Comparison of ENCODE assay signal across 19 mouse cellular contexts in the genomic region with DNA sequence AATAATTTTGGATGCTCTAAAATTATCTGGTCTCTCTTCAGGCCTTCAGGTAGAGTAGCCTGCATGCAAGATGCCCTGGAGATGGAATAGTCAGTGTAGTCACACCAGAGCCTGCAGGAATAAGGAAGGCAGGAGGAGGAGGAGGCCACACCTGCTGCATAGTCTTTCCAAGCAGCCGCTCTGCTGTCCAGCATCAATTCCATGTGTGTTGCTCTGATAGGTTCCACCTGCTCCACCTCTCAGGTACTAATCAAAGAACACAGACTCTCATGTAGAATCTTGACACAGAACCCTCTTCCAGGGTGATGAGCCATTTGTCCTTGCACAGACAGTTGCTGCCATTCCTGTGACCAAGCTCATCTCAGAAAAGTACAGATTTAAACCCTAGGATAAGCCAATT. TPM values are rescaled to one million over a fixed set of nuclear protein-coding genes. Genes with fewer than 3 reads are reported as not detected.
DNase-seq lines count a peak whose midpoint lies in the region; ATAC-seq and TF ChIP-seq lines count a peak whose summit lies in the region.
"Had no signal": no experiment of that assay in that cellular context is flagged by ENCODE, and none has a peak within 500 bp of the region (broad histone marks: within the 10 kb centered on the region; RNA-seq: fewer than 3 reads in every experiment).

No protein-coding gene starts in this region.

- H3K27ac ChIP-seq in heart, embryonic 16.5 days (ENCODE audit: low read length): peak overlapping the region; percentile 83; the same call in 1 of the 2 replicates
- peak overlapping the region; percentile 99 for H3K27ac ChIP-seq in bone marrow macrophage, adult 2 months (ENCODE audit: insufficient read depth, low read depth, low read length)
- peak overlapping the region; percentile 0; the same call in 1 of the 2 replicates for H3K27ac ChIP-seq in embryonic fibroblast, embryonic 13.5 days (ENCODE audit: insufficient read depth, low read length)
- peak overlapping the region; percentile 98 for H3K27ac ChIP-seq in liver, embryonic 15.5 days (replicated peaks)
- H3K27ac ChIP-seq in limb, embryonic 10.5 days: no peak overlapping the region
- H3K27ac ChIP-seq: limb, embryonic 13.5 days had no signal

- H3K9ac ChIP-seq in heart, embryonic 16.5 days (ENCODE audit: low read length): no peak overlapping the region
- H3K9ac ChIP-seq in liver, embryonic 15.5 days: 0 out of 2 replicates have a peak overlapping the region, but pooled peaks have one; percentile 49
- H3K9ac ChIP-seq: limb, embryonic 13.5 days had no signal

- no peak for TF ChIP-seq CTCF in bone marrow macrophage, adult 2 months (IDR thresholded peaks at IDR 0.05; ENCODE audit: low read depth, low read length)
- TF ChIP-seq CTCF in embryonic fibroblast, embryonic 13.5 days (IDR thresholded peaks at IDR 0.05; ENCODE audit: borderline replicate concordance, insufficient read depth, low read length): no peak

- DNase-seq in heart, postnatal 10 days: no peak
- no peak for DNase-seq in limb, embryonic 10.5 days (ENCODE audit: low spot score)
- DNase-seq in retina, postnatal 1 day: no peak
- DNase-seq: adrenal gland, adult 8-10 months; cerebellum, adult 9-10 months; embryo, embryonic 11 days; gastrocnemius, postnatal 36 days; right cerebral cortex, postnatal 4 days; thymus, postnatal 36 days had no signal

- no peak for TF ChIP-seq POLR2A in bone marrow macrophage, adult 2 months (IDR thresholded peaks at IDR 0.05; ENCODE audit: borderline replicate concordance, low read depth, low read length)
- no peak for TF ChIP-seq POLR2A in embryonic fibroblast, embryonic 13.5 days (IDR thresholded peaks at IDR 0.05; ENCODE audit: low read depth, low read length)

- no peak overlapping the region for H3K4me3 ChIP-seq in heart, embryonic 16.5 days (ENCODE audit: low read length)
- no peak overlapping the region for H3K4me3 ChIP-seq in bone marrow macrophage, adult 2 months (ENCODE audit: insufficient read depth, low read length)
- no peak overlapping the region for H3K4me3 ChIP-seq in embryonic fibroblast, embryonic 13.5 days (ENCODE audit: insufficient read depth, low read length)
- no peak overlapping the region for H3K4me3 ChIP-seq in liver, embryonic 15.5 days (replicated peaks)
- H3K4me3 ChIP-seq in limb, embryonic 10.5 days: no peak overlapping the region
- H3K4me3 ChIP-seq: limb, embryonic 13.5 days; megakaryocyte, embryonic 14.5 days had no signal

- 89% methylated on average over 1 of the region's 1 CpGs for WGBS in heart, embryonic 16.5 days
- 37% methylated on average over 1 of the region's 1 CpGs for WGBS in liver, embryonic 15.5 days (ENCODE audit: insufficient replicate concordance)
- WGBS in limb, embryonic 10.5 days: 83% methylated on average over 1 of the region's 1 CpGs

- peaks cover 50% of the 10 kb centered on the region for H3K4me1 ChIP-seq in heart, embryonic 16.5 days (ENCODE audit: control insufficient read depth, insufficient read depth, low read length)
- peaks cover 58% of the 10 kb centered on the region for H3K4me1 ChIP-seq in bone marrow macrophage, adult 2 months (ENCODE audit: control insufficient read depth, insufficient read depth, low read length)
- peaks cover 23% of the 10 kb centered on the region for H3K4me1 ChIP-seq in embryonic fibroblast, embryonic 13.5 days (ENCODE audit: control insufficient read depth, insufficient read depth, low read length)
- peaks cover 90% of the 10 kb centered on the region for H3K4me1 ChIP-seq in liver, embryonic 15.5 days (replicated peaks)
- H3K4me1 ChIP-seq in limb, embryonic 10.5 days: no peaks in the 10 kb centered on the region
- H3K4me1 ChIP-seq: limb, embryonic 13.5 days had no signal

- intact Hi-C loops in heart, postnatal 10 days (cut with DNase I): no loop called here

- no peak overlapping the region for H3K4me2 ChIP-seq in heart, embryonic 16.5 days (ENCODE audit: low read depth, low read length)
- peak overlapping the region; percentile 64 for H3K4me2 ChIP-seq in liver, embryonic 15.5 days
- H3K4me2 ChIP-seq: limb, embryonic 13.5 days had no signal

- H3K27me3 ChIP-seq in heart, embryonic 16.5 days (ENCODE audit: control insufficient read depth, insufficient read depth, low read length): no peaks in the 10 kb centered on the region
- H3K27me3 ChIP-seq in liver, embryonic 15.5 days: no peaks in the 10 kb centered on the region
- no peaks in the 10 kb centered on the region for H3K27me3 ChIP-seq in limb, embryonic 10.5 days (ENCODE audit: low read depth, poor library complexity, severe bottlenecking)
- H3K27me3 ChIP-seq: limb, embryonic 13.5 days; megakaryocyte, embryonic 14.5 days had no signal

- peaks cover 14% of the 10 kb centered on the region; the same call in 1 of the 2 replicates for H3K36me3 ChIP-seq in heart, embryonic 16.5 days (ENCODE audit: control insufficient read depth, insufficient read depth)
- peaks cover 41% of the 10 kb centered on the region for H3K36me3 ChIP-seq in liver, embryonic 15.5 days (replicated peaks)
- H3K36me3 ChIP-seq in limb, embryonic 10.5 days: peaks cover 82% of the 10 kb centered on the region

- no peaks in the 10 kb centered on the region for H3K9me3 ChIP-seq in heart, embryonic 16.5 days (replicated peaks; ENCODE audit: control insufficient read depth, low read length)
- no peaks in the 10 kb centered on the region for H3K9me3 ChIP-seq in liver, embryonic 15.5 days (replicated peaks)
- no peaks in the 10 kb centered on the region for H3K9me3 ChIP-seq in limb, embryonic 10.5 days (replicated peaks)
- H3K9me3 ChIP-seq: limb, embryonic 13.5 days; megakaryocyte, embryonic 14.5 days had no signal

- ATAC-seq in heart, embryonic 16.5 days (replicated peaks; ENCODE audit: extremely low read depth, insufficient read depth, low FRiP score): no peak
- ATAC-seq in liver, embryonic 15.5 days (ENCODE audit: insufficient read depth): peak; percentile 56
- no peak for ATAC-seq in megakaryocyte-erythroid progenitor cell, adult 5-6 weeks (replicated peaks; ENCODE audit: low FRiP score, low TSS enrichment, poor library complexity, severe bottlenecking)
- ATAC-seq: CD4-positive, CD25-positive, alpha-beta regulatory T cell, adult 4 months; inflammation-experienced regulatory T-cells, adult 6 months; lung, postnatal 0 days had no signal

RNA-seq across cellular contexts. Expression of gene Rnf216, which starts 52.8 kb away (rescaled TPM):
- 22.7 and 24.7 TPM in 2 replicates for polyA plus RNA-seq in heart, embryonic 16.5 days (2015; fragmentation: Nextera tagmentation; extraction: Ambion mirVana)
- 10 to 100 TPM; 33.4 to 33.5 TPM for total RNA-seq in heart, postnatal 10 days (2021)
- polyA plus RNA-seq in bone marrow macrophage, adult 2 months (2012; ENCODE audit: insufficient read depth, insufficient read length, missing spikeins): 33.7 and 38.8 TPM in 2 replicates
- 28.6 and 36.3 TPM in 2 replicates for polyA plus RNA-seq in embryonic fibroblast, embryonic 13.5 days (2011; ENCODE audit: insufficient read length, low read depth, missing spikeins)
- polyA plus RNA-seq in liver, embryonic 15.5 days (2015; fragmentation: Nextera tagmentation; extraction: Ambion mirVana): 13.2 and 13.9 TPM in 2 replicates
- polyA plus RNA-seq in limb, embryonic 10.5 days (2016; fragmentation: Nextera tagmentation; extraction: Ambion mirVana): 48.1 and 51.5 TPM in 2 replicates
- 41.0 and 62.7 TPM in 2 replicates for total RNA-seq in megakaryocyte-erythroid progenitor cell, adult 5-6 weeks (2014; fragmentation: Nextera tagmentation)
- 60.5 and 91.5 TPM in 2 replicates for total RNA-seq in megakaryocyte-erythroid progenitor cell, adult 5-6 weeks (2017)
